ENCODE assay signal across 8 mouse cellular contexts in genomic region chr12:80692269-80692972, GRCm38 (mm10). TPM values are rescaled to one million over a fixed set of nuclear protein-coding genes. Genes with fewer than 3 reads are reported as not detected.
DNase-seq lines count a peak whose midpoint lies in the region; ATAC-seq and TF ChIP-seq lines count a peak whose summit lies in the region.

Gene Plekhd1 (plus strand): TSS chr12:80692591.

- peak within 1 kb of the TSS; percentile 45 for H3K9ac ChIP-seq in heart, embryonic 14.5 days (ENCODE audit: low read length)
- 0 out of 2 replicates have a peak within 1 kb of the TSS, but pooled peaks have one; percentile 38 for H3K9ac ChIP-seq in kidney, postnatal 0 days (ENCODE audit: low read depth, low read length)

- no peak for TF ChIP-seq CTCF in kidney, postnatal 0 days (IDR thresholded peaks at IDR 0.05; ENCODE audit: low read depth)
- TF ChIP-seq CTCF in olfactory bulb, adult 2 months (IDR thresholded peaks at IDR 0.05; ENCODE audit: insufficient read depth, low read depth, low read length) = no peak

- 0 out of 2 replicates have a peak, but pooled peaks have one; percentile 34 for ATAC-seq in heart, embryonic 14.5 days (ENCODE audit: insufficient number of reproducible peaks, insufficient read depth, low FRiP score, low read depth)
- peak; percentile 68; the same call in 1 of the 2 replicates for ATAC-seq in kidney, postnatal 0 days (replicated peaks; ENCODE audit: low FRiP score, low read depth)

- H3K36me3 ChIP-seq in heart, embryonic 14.5 days (ENCODE audit: control insufficient read depth, insufficient read depth, low read length) = no peaks in the 10 kb centered on the region
- no peaks in the 10 kb centered on the region for H3K36me3 ChIP-seq in kidney, postnatal 0 days (ENCODE audit: insufficient read depth, low read length)

- no peaks in the 10 kb centered on the region for H3K9me3 ChIP-seq in heart, embryonic 14.5 days (ENCODE audit: control insufficient read depth, low read length)
- H3K9me3 ChIP-seq in kidney, postnatal 0 days (replicated peaks; ENCODE audit: low read length) = no peaks in the 10 kb centered on the region

- H3K27me3 ChIP-seq in heart, embryonic 14.5 days (ENCODE audit: control insufficient read depth, insufficient read depth, low read length) = peaks cover 35% of the 10 kb centered on the region
- 0 out of 2 replicates have a peak, but pooled peaks cover 7% of the 10 kb centered on the region for H3K27me3 ChIP-seq in kidney, postnatal 0 days (ENCODE audit: insufficient read depth, low read length)

- TF ChIP-seq POLR2A in olfactory bulb, adult 2 months (IDR thresholded peaks at IDR 0.05; ENCODE audit: insufficient read depth, low read depth, low read length) = no peak

- H3K4me3 ChIP-seq in heart, embryonic 14.5 days (ENCODE audit: control insufficient read depth in 1 of 2, insufficient read depth in 1 of 2, low read depth in 1 of 2, low read length in 2 of 2) = peak within 1 kb of the TSS; percentile 34 to 46
- H3K4me3 ChIP-seq in kidney, postnatal 0 days (replicated peaks; ENCODE audit: low read depth, low read length) = peak within 1 kb of the TSS; percentile 30
- H3K4me3 ChIP-seq in olfactory bulb, adult 2 months (ENCODE audit: insufficient read depth, low read depth, low read length) = peak within 1 kb of the TSS; percentile 34

- peaks cover 15 to 25% of the 10 kb centered on the region in 2 experiments; a peak in 3 of 4 replicates for H3K4me1 ChIP-seq in heart, embryonic 14.5 days (ENCODE audit: control insufficient read depth in 2 of 2, insufficient read depth in 2 of 2, low read length in 2 of 2)
- peaks cover 8% of the 10 kb centered on the region; the same call in 1 of the 2 replicates for H3K4me1 ChIP-seq in kidney, postnatal 0 days (replicated peaks; ENCODE audit: insufficient read depth, low read length)
- H3K4me1 ChIP-seq in olfactory bulb, adult 2 months (ENCODE audit: control insufficient read depth, insufficient read depth, low read length) = peaks cover 18% of the 10 kb centered on the region

- no peak within 1 kb of the TSS for H3K27ac ChIP-seq in heart, embryonic 14.5 days (replicated peaks in 1 of 2; ENCODE audit: control insufficient read depth in 1 of 2, insufficient read depth in 1 of 2, low read depth in 2 of 2, low read length in 2 of 2)
- no peak within 1 kb of the TSS for H3K27ac ChIP-seq in kidney, postnatal 0 days
- no peak within 1 kb of the TSS for H3K27ac ChIP-seq in olfactory bulb, adult 2 months (ENCODE audit: insufficient read depth, low read depth, low read length)

- H3K4me2 ChIP-seq in heart, embryonic 14.5 days (ENCODE audit: low read length) = peak within 1 kb of the TSS; percentile 73
- peak within 1 kb of the TSS; percentile 61 for H3K4me2 ChIP-seq in kidney, postnatal 0 days (ENCODE audit: low read length)

- 1% methylated on average over 48 of the region's 52 CpGs for WGBS in heart, embryonic 14.5 days
- WGBS in kidney, postnatal 0 days = under 1% methylated on average over 50 of the region's 52 CpGs
- WGBS in olfactory bulb, adult 2 months = 5% methylated on average over 47 of the region's 52 CpGs

- peak; percentile 24 for DNase-seq in layer of hippocampus, adult 11-12 months (ENCODE audit: low spot score)
- DNase-seq in layer of hippocampus, adult 9-10 months (ENCODE audit: low spot score) = no peak
- peak; percentile 64 for DNase-seq in embryo, embryonic 11 days
- peak; percentile 41 for DNase-seq in kidney, postnatal 0 days (ENCODE audit: low spot score)
- DNase-seq in lung, adult 18-20 months = peak; percentile 89 to 93
- no peak for DNase-seq in MN1 (ENCODE audit: low spot score)

RNA-seq across cellular contexts. Expression of gene Plekhd1, which starts in this region (rescaled TPM):
- polyA plus RNA-seq in heart, embryonic 14.5 days (2014; fragmentation: Nextera tagmentation; extraction: Ambion mirVana) = 0.22 and 0.53 TPM in 2 replicates
- polyA plus RNA-seq in kidney, postnatal 0 days (2015; fragmentation: Nextera tagmentation; extraction: Ambion mirVana) = 3.5 and 4.0 TPM in 2 replicates
- polyA plus RNA-seq in olfactory bulb, adult 2 months (2012; ENCODE audit: insufficient read depth, insufficient read length, low replicate concordance, missing spikeins) = not detected in 2 replicates

Comparison
In these comparisons a context has a peak if more than half of its experiments do, and no peak if none do; other contexts are left out.
1. DNase-seq: peak in layer of hippocampus, adult 11-12 months (single experiment), embryo, embryonic 11 days (single experiment), kidney, postnatal 0 days (single experiment) and lung, adult 18-20 months (2 of 2); none in layer of hippocampus, adult 9-10 months (single experiment) and MN1 (single experiment).
2. Peak in ATAC-seq, H3K4me3 ChIP-seq, H3K9ac ChIP-seq and H3K4me2 ChIP-seq in heart, embryonic 14.5 days; RNA of the gene not detected or under 1 TPM.
3. Peak in every context shown above with its lines, with median percentiles within 50 percentile points of each other: H3K4me3 ChIP-seq.